Mouse (Mus musculus) kidney, adult 18-20 months (tissue): ENCODE data around the gene Tbcd.

Experiments
- DNase-seq: peaks from one replicate; pipeline ENCODE4 v3.0.0; 2021

Tbcd gene

GRCm38 (mm10) chr11:121543287-121543856, 91.6 kb downstream of the Tbcd start:
- DNase-seq = peak; percentile 39

GRCm38 (mm10) chr11:121543922-121544321, 92.2 kb downstream of the Tbcd start:
- peak; percentile 63 for DNase-seq

- no peak for DNase-seq
Observed at GRCm38 (mm10) chr11:121544755-121545397, 93.1 kb downstream of the Tbcd start.

GRCm38 (mm10) chr11:121545398-121546034, 93.8 kb downstream of the Tbcd start:
- DNase-seq = no peak

GRCm38 (mm10) chr11:121547234-121547633, 95.5 kb downstream of the Tbcd start:
- DNase-seq = no peak

- DNase-seq = no peak
Observed at GRCm38 (mm10) chr11:121547925-121548324, 96.2 kb downstream of the Tbcd start.

- DNase-seq = no peak
Observed at GRCm38 (mm10) chr11:121548996-121549842, 97.5 kb downstream of the Tbcd start.

GRCm38 (mm10) chr11:121549843-121550647, 98.3 kb downstream of the Tbcd start:
- DNase-seq = no peak

- no peak for DNase-seq
Observed at GRCm38 (mm10) chr11:121551206-121551799, 99.6 kb downstream of the Tbcd start.

GRCm38 (mm10) chr11:121552167-121552566, 100.4 kb downstream of the Tbcd start:
- peak; percentile 45 for DNase-seq

- no peak for DNase-seq
Observed at GRCm38 (mm10) chr11:121552846-121553457, 101.2 kb downstream of the Tbcd start.

- no peak for DNase-seq
Observed at GRCm38 (mm10) chr11:121553458-121553857, 101.7 kb downstream of the Tbcd start.

- DNase-seq = no peak
Observed at GRCm38 (mm10) chr11:121556727-121557126, 105.0 kb downstream of the Tbcd start.

GRCm38 (mm10) chr11:121557946-121558345, 106.2 kb downstream of the Tbcd start:
- no peak for DNase-seq

GRCm38 (mm10) chr11:121558522-121558921, 106.8 kb downstream of the Tbcd start:
- DNase-seq = no peak

- no peak for DNase-seq
Observed at GRCm38 (mm10) chr11:121559527-121560293, 108.0 kb downstream of the Tbcd start.

- no peak for DNase-seq
Observed at GRCm38 (mm10) chr11:121560294-121560663, 108.5 kb downstream of the Tbcd start.

GRCm38 (mm10) chr11:121563312-121563711, 111.6 kb downstream of the Tbcd start:
- no peak for DNase-seq

GRCm38 (mm10) chr11:121564265-121564664, 112.5 kb downstream of the Tbcd start:
- no peak for DNase-seq

- no peak for DNase-seq
Observed at GRCm38 (mm10) chr11:121581856-121582255, 130.1 kb downstream of the Tbcd start.

GRCm38 (mm10) chr11:121597254-121597653, 145.5 kb downstream of the Tbcd start:
- DNase-seq = no peak
